Mouse (Mus musculus): ENCODE results near the gene Srl. TPM values are rescaled to one million over a fixed set of nuclear protein-coding genes. Genes with fewer than 3 reads are reported as not detected.

The Srl gene
- polyA plus RNA-seq, 1 experiment from 2014 or later: 87.3 TPM

DNA sequence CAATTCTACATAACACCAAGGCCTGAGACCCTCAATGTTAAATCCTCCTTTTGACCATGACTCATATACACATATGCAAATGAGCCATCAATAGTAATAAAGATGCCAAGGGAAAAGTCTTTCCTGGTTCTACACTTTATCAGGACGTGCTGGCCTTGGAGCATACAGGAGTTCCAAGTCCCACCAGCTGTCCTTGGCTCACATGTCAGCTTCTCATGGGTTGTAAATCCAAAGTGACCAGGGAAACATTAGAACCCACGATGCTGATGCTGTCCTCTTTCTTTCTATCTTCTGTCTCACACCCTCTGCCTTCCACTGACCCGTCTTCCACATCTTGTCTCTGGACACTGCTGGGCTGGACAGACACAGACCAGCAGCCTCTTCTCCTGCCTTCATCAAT, 39.9 kb downstream of the Srl start:
- Histone ChIP-seq H3K36me3 (peaks cover 20% of the 10 kb centered on the region), H3K4me1 (peaks cover 56% of the 10 kb centered on the region), H3K27ac (no peak overlapping the region), H3K4me3 (no peak overlapping the region), H3K27me3 (ENCODE audit: insufficient read depth, poor library complexity, severe bottlenecking) (no peaks in the 10 kb centered on the region), H3K9me3 (no peaks in the 10 kb centered on the region)
- WGBS: 91% methylated on average over 3 of the region's 3 CpGs
- DNase-seq (ENCODE audit: low spot score): no peak

DNA sequence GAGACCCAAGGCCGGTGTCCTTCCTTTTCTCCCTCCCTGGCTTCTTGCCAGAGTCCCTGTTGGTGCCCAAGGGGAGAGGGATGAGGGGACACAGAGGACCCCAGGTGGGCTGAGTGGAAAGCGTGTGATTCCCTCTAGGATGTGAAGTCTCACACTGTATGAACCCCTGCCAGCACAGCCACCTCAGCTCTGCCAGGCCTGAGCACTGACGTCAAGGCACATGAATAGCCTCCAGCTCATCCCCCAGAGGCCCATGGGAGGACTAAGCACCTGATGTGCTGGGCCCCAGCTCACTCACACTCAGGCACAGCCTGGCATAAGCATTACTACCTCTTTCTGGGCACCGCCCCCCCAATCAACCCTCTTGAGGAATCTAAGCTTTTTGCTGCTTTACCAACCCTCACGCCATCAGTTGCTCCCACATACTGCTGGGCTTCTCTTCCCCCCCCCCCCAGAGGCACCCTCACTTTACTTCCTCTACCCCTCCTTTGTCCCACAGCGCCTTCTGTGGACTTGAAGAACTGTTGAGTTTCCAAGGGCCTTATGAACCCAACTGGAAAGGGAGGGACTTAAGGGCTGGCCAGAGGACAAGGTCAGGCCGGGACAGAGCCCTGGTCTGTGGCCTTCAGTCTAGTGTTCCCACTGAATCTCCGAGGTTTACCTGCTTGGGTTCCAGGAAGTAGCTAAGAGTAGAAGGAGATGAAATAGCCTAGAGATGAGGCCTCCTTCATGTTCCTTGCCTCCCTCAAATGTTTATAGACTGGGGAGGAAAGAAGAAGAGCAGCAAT, 40.8 kb downstream of the Srl start:
- 79% methylated on average over 8 of the region's 8 CpGs for WGBS
- H3K9me3 ChIP-seq: no peaks in the 10 kb centered on the region
- peak overlapping the region; percentile 57 for H3K27ac ChIP-seq
- DNase-seq (ENCODE audit: low spot score): no peak
- H3K27me3 ChIP-seq (ENCODE audit: insufficient read depth, poor library complexity, severe bottlenecking): no peaks in the 10 kb centered on the region
- no peak overlapping the region for H3K4me3 ChIP-seq
- H3K36me3 ChIP-seq: peaks cover 24% of the 10 kb centered on the region
- H3K4me1 ChIP-seq: peaks cover 53% of the 10 kb centered on the region

DNA sequence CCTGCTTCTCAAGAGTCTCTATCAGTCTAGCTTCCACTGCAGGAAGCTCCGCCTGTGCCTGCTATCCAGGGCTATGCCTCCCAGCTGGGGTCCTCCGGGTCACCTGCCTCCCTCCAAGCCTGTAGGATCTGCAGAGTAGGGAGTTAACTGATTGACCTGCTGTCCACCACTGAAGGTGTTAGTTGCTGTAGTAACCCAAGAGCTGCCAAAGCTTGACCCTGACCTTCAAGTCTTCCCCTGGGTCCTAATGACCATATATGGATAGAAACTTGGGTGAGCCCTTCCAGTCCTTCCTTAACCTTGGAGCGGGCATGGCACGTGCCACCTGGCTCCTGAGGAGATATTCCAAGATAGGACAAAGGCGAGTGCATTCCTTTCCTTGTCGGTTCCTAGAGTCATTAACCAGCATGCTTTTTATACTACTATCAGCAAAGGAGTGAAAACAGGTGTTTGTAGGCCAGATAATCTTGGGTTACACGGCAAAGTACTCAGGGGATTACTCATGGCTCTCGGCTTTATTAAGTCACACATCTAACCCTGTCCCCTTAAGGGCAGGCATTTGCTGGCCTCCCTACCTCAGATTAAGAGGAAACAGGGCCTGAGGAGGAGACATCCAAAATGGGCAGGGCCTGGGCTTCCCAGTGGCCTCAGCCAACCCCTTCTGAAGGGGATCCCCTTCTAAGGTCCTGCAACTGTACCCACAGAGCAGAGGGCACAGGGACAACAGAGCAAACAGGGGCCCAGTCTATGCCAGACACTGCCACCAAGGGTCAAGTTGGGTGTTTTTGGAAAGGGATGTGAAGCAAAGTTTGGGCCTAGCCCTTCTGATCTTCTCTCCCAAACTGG, 43.6 kb downstream of the Srl start:
- 28% methylated on average over 8 of the region's 8 CpGs for WGBS
- no peaks in the 10 kb centered on the region for H3K9me3 ChIP-seq
- peaks cover 23% of the 10 kb centered on the region for H3K36me3 ChIP-seq
- peaks cover 55% of the 10 kb centered on the region for H3K4me1 ChIP-seq
- H3K4me3 ChIP-seq: no peak overlapping the region
- H3K27ac ChIP-seq: peak overlapping the region; percentile 89
- peak; percentile 83 for DNase-seq (ENCODE audit: low spot score)
- no peaks in the 10 kb centered on the region for H3K27me3 ChIP-seq (ENCODE audit: insufficient read depth, poor library complexity, severe bottlenecking)

DNA sequence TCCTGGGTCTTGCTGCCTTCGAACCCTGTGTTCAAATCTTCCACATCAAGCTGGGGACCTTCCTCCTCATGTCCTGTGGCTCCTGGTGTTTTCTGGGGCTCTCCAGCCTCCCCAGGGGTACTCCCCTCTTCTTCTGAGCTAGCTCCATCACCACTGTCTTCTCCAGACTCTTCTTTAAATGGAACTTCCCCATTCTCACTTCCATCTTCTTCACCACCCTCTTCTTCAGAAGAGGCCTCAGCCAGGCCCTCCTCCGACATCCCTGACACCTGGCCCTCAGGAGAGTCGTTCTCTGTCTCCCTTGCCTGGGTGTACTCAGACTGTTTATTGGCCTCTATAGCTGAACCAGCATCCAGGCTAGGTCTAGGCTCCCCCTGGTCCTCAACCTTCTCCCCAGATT, 45.1 kb downstream of the Srl start:
- Histone ChIP-seq H3K4me1 (peaks cover 56% of the 10 kb centered on the region), H3K27ac (peak overlapping the region; percentile 89; the same call in 1 of the 2 replicates), H3K27me3 (ENCODE audit: insufficient read depth, poor library complexity, severe bottlenecking) (no peaks in the 10 kb centered on the region), H3K9me3 (no peaks in the 10 kb centered on the region), H3K36me3 (peaks cover 35% of the 10 kb centered on the region), H3K4me3 (no peak overlapping the region)
- 93% methylated on average over 3 of the region's 3 CpGs for WGBS
- DNase-seq (ENCODE audit: low spot score): no peak

DNA sequence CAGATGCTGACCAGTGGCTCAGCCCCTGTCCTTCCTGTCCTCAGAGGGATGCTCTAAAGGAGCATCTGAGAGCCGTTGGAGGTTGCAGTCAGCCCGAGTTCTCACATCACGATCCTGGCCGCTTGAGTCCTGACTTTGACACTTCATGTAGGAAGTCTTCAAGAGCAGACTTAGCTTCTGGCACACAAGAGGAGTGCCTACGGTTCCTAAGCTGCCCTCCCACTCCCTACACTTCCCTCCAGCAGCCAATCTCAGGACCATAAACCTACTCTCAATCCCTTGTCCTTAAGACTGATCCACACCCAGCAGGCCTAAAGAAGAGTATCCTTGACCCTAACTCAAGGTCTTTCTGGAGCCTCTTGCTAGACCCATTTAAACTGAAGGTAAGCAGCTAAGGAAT, 45.8 kb downstream of the Srl start:
- Histone ChIP-seq H3K27me3 (ENCODE audit: insufficient read depth, poor library complexity, severe bottlenecking) (no peaks in the 10 kb centered on the region), H3K9me3 (no peaks in the 10 kb centered on the region), H3K27ac (0 out of 2 replicates have a peak overlapping the region, but pooled peaks have one; percentile 23), H3K4me1 (peaks cover 53% of the 10 kb centered on the region), H3K36me3 (peaks cover 41% of the 10 kb centered on the region), H3K4me3 (no peak overlapping the region)
- WGBS: 78% methylated on average over 5 of the region's 5 CpGs
- no peak for DNase-seq (ENCODE audit: low spot score)

DNA sequence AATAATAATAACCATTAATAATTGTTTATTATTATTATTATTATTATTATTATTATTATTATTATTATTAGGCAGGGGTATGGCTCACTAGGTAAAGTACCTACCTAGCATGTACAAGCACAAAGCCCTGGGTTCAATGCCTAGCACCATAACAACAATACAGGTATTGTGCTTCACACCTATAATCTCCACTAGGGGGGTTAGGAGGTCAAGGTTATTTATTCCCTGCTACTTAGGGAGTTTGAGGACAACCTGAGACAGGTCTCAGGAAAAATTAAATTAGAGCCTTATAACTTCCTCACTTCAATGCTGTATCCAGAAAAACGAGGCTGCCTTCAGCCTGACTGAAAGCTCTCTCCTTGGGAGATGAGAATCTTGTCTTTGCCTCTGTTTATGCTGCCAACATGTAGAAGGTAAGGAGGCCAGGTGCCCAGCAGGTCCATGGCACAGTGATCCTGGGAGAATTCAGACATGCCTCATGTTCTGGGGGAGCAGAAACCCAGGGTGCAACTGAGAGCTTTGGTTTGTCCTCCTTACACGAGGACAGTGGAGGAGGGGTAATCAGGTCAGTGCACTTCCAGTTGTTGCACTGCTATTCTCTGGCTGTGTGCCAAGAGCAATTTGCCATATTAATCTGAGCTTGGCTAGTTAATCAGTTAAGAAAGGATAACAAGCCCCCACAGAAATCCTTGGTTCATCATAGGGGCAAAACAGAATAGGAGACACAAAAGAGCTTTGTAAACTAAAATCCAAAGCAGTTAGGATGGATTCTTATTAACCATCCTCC, 48.6 kb downstream of the Srl start:
- peaks cover 33% of the 10 kb centered on the region for H3K4me1 ChIP-seq
- H3K27me3 ChIP-seq (ENCODE audit: insufficient read depth, poor library complexity, severe bottlenecking): no peaks in the 10 kb centered on the region
- H3K9me3 ChIP-seq: no peaks in the 10 kb centered on the region
- 57% methylated on average over 2 of the region's 2 CpGs for WGBS
- H3K4me3 ChIP-seq: no peak overlapping the region
- H3K27ac ChIP-seq: 0 out of 2 replicates have a peak overlapping the region, but pooled peaks have one; percentile 22
- H3K36me3 ChIP-seq: peaks cover 57% of the 10 kb centered on the region
- DNase-seq (ENCODE audit: low spot score): no peak

DNA sequence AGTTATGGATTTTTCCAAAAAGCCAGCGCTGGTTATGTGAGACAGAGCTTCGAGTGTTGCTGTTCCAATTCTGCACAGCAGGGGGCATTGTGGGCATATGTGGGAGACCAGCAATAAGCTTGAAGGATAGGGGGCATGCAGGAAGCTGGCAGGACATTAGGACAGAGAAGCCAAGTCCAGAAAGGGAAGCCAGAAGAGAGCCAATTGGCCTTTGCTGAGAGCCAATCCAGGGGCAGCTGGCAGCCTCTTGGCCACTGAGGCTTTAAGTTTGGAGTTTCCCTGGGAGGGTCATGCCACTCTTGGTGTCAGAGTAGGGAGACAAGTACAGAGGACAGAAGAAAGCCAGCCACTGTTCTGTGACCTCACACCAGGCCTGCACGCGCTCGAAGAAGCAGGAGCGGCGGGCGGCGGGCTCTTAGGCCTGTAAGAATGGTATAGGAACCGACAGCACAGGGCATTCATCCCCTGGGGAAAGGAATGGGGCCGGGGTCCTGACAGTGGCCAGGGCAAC, 52.4 kb downstream of the Srl start:
- peak; percentile 93 for DNase-seq (ENCODE audit: low spot score)
- Histone ChIP-seq H3K27me3 (ENCODE audit: insufficient read depth, poor library complexity, severe bottlenecking) (no peaks in the 10 kb centered on the region), H3K4me1 (peaks cover 15% of the 10 kb centered on the region; the same call in 1 of the 2 replicates), H3K36me3 (peaks cover 78% of the 10 kb centered on the region), H3K9me3 (no peaks in the 10 kb centered on the region), H3K27ac (peak overlapping the region; percentile 67), H3K4me3 (no peak overlapping the region)
- 60% methylated on average over 11 of the region's 11 CpGs for WGBS

DNA sequence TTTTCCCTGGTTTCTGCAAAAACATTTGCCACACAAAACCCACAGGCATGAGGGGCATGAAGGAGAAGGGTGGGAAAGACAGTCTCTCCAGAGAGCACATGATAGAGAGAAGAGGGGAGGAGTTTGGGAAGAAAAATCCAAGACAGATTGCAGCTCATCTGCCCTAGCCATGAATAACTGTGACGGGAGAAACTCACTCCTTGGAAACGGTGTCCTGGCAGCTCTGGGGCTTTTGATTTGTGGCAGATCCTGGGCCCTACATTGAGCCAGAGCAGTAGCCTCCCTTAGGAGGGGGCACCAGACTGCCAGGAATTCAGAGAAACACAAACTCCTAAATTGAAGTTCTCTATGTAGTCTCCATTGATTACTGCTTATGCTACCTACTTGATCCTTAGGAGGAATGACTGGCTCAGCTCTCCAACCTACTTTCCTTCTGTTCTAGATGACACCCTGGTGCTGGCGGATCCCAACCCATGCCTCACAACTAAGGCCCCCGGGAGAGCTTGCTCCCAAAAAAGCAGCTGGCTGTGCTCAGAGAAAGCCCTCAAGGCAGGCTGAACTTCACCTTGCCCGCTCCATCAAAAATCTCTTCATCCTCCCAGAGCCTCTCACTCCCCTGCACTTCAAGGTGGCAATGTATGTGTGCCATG, 60.9 kb downstream of the Srl start:
- no peak for DNase-seq (ENCODE audit: low spot score)
- WGBS: 78% methylated on average over 5 of the region's 5 CpGs
- peaks cover 58% of the 10 kb centered on the region for H3K36me3 ChIP-seq
- H3K27ac ChIP-seq: no peak overlapping the region
- H3K27me3 ChIP-seq (ENCODE audit: insufficient read depth, poor library complexity, severe bottlenecking): no peaks in the 10 kb centered on the region
- no peaks in the 10 kb centered on the region for H3K9me3 ChIP-seq
- no peaks in the 10 kb centered on the region for H3K4me1 ChIP-seq
- no peak overlapping the region for H3K4me3 ChIP-seq

DNA sequence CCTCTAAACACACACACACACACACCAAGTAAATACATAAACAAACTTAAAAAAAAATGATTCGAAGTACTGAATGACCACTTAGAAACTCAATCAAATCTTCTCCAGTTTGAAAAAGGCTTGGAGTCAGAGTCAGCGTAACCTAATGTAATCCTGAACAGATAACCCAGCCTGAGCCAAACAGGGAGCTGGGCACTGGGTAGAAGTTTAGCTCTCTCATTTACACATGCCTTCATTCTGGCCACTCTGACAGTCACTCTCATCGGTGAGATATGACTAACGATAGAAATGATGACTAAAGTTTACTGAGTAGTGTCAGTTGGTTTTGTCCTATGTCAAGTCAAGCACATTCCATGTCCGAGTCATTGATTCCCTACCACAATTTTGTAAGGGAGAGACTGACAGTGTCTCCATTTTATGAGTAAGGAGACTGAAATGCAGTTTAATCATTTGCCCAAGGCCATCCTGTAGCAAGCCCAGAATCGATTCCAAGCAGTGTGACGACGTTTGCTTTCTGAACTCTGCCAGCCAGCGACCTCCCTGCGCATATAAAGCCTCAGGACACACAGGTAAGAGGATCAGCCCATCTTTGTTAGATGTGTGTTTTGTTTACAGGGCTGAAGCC, 63.9 kb downstream of the Srl start:
- 78% methylated on average over 10 of the region's 10 CpGs for WGBS
- no peak overlapping the region for H3K27ac ChIP-seq
- H3K9me3 ChIP-seq: no peaks in the 10 kb centered on the region
- H3K4me3 ChIP-seq: no peak overlapping the region
- H3K4me1 ChIP-seq: peaks cover 11% of the 10 kb centered on the region
- H3K36me3 ChIP-seq: peaks cover 33% of the 10 kb centered on the region
- no peaks in the 10 kb centered on the region for H3K27me3 ChIP-seq (ENCODE audit: insufficient read depth, poor library complexity, severe bottlenecking)
- no peak for DNase-seq (ENCODE audit: low spot score)

DNA sequence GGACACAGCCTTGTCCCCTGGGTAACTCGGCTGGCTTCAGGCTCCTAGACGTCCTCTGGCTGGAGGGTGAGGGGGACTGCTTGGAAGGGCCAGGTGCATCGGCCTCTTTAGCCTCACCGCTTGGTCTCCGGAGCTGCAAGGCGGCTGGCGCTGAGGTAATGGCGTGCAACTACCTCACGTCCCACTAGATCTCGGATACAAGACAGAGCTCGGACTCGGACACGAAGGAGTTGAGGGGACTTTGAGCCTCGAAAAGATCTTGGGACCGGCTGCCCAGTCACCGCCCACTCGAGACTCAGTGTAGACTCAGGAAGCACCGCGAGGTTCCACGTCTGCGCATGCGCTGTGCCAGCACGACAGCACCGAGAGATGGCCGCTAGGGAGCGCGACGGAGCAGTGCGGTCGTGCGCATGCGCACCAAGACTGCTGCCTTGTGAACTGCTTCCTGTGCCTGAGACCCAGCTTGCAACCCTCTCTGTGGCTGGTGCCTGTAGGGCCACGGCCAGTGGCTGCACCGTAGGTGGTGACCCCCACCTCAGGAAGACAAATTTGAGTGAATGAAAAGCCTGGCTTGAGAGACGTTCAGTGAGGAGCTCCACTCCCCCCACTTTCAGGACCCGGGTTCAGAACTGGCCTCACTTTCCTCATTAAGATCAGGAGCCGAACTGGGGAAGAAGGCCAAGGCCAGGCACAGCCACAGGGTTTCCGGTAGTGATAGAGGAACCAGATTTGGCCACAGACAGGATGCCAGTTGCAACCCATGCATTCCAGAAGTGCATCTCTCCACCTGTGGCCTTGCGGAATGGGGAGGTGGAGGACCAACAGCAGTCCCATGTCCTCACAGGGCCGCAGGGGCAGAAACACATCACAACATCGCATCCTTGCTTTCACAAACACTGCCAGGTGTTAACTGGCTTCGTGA, 66.5 kb downstream of the Srl start:
- Histone ChIP-seq H3K4me3 (peak overlapping the region; percentile 68), H3K27me3 (ENCODE audit: insufficient read depth, poor library complexity, severe bottlenecking) (no peaks in the 10 kb centered on the region), H3K36me3 (peaks cover 8% of the 10 kb centered on the region), H3K27ac (peak overlapping the region; percentile 91), H3K4me1 (peaks cover 11% of the 10 kb centered on the region), H3K9me3 (no peaks in the 10 kb centered on the region)
- DNase-seq (ENCODE audit: low spot score): peak; percentile 98
- WGBS: 16% methylated on average over 42 of the region's 42 CpGs
